Mouse (Mus musculus): Measurements from ENCODE around the gene Brd2. TPM values are rescaled to one million over a fixed set of nuclear protein-coding genes. Genes with fewer than 3 reads are reported as not detected.

Brd2 gene
- total RNA-seq, 1 experiment from 2014 or later, result 714 TPM

DNA sequence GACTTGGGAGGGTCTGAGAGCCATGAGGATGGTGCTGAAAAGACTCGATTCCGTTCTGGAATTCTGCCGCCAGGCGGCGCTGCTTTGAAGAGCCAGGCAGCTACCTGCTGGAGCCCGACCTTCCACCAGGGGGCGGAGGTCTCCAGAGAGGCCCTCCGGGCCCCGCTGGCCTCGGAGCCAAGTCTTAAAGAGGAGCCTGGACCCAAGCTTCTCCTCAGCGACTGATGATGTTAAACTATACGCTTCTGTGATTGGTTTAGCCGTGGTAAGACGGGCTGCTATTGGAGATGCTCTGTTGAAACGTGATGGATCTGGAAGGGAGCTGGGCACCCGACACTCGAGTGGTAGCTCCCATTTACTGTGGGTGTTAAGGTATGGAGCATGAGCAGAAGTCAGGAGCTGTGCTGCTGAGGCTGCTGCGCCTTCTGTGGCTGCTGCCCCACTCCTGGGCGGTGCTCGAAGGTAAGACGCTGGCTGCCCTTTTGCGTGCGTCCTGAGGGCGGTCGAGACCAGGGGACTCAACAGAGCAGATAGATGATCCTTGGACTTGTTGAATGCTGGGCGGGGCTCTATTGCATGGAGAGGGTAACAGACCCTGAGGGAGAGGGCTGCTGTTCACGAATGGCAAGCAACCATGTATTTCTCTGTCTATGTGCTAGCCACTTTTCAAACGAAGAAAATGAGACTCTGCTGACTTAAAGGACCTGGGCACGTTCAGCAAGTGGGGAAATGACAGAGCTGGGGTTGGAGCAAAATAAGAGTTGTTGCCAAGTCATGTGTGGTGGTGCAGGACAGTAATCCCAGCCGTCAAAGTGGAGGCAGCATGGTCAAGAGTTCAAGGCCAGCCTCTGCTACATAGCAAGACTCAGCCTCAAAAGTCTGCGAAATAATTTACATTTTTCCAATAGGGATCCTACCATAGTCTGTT lies 13.1 kb upstream of the Brd2 start:
- ATAC-seq (ENCODE audit: extremely low read depth, insufficient number of reproducible peaks, low FRiP score, poor library complexity, severe bottlenecking), result peak; percentile 95

DNA sequence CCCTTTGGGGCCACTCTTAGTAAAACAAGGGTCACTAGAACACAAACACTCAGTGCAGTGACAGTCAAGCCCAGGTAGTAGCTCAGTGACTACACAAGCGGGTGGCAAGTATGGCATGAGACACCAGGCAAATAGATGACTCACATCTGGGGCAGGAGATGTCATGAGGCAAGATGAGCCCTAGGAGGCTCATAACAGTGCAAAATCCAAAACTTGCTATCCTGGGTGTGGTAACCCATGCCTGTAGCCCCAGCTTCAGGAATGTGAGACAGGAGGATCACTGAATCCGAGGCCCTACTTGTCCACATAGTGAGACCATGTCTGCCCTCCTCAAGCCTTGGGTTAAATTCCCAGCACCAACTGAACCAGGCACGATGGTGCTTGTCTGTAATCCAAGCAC lies 12.0 kb upstream of the Brd2 start:
- ATAC-seq (ENCODE audit: extremely low read depth, insufficient number of reproducible peaks, low FRiP score, poor library complexity, severe bottlenecking), result no peak

- ATAC-seq (ENCODE audit: extremely low read depth, insufficient number of reproducible peaks, low FRiP score, poor library complexity, severe bottlenecking), result no peak
Observed at GRCm38 (mm10) chr17:34133289-34133688, 10.9 kb upstream of the Brd2 start.

DNA sequence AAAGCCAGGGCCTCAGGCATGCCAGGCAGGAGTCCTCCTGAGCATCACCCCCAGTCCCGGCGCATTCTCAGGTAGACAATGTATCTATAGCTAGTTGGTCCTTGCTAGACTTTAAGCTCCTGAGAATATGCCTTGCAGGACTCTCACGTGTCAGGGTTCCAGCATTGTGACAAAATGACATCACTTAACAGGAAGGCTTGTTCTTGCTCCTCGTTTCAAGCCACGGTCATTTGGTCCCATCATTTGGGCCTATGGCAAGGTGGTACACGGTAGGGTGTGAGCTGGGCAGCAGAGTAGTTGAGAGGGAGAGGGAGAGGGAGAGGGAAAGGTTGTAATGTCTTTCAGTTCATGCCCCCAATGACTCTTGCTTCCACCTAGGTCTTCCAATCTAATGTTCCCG lies 9.5 kb upstream of the Brd2 start:
- no peak for ATAC-seq (ENCODE audit: extremely low read depth, insufficient number of reproducible peaks, low FRiP score, poor library complexity, severe bottlenecking)

GRCm38 (mm10) chr17:34130073-34130947 lies 7.9 kb upstream of the Brd2 start:
- no peak for ATAC-seq (ENCODE audit: extremely low read depth, insufficient number of reproducible peaks, low FRiP score, poor library complexity, severe bottlenecking)

GRCm38 (mm10) chr17:34128944-34129791 lies 6.7 kb upstream of the Brd2 start:
- ATAC-seq (ENCODE audit: extremely low read depth, insufficient number of reproducible peaks, low FRiP score, poor library complexity, severe bottlenecking), result peak; percentile 24; the same call in 1 of the 2 replicates

DNA sequence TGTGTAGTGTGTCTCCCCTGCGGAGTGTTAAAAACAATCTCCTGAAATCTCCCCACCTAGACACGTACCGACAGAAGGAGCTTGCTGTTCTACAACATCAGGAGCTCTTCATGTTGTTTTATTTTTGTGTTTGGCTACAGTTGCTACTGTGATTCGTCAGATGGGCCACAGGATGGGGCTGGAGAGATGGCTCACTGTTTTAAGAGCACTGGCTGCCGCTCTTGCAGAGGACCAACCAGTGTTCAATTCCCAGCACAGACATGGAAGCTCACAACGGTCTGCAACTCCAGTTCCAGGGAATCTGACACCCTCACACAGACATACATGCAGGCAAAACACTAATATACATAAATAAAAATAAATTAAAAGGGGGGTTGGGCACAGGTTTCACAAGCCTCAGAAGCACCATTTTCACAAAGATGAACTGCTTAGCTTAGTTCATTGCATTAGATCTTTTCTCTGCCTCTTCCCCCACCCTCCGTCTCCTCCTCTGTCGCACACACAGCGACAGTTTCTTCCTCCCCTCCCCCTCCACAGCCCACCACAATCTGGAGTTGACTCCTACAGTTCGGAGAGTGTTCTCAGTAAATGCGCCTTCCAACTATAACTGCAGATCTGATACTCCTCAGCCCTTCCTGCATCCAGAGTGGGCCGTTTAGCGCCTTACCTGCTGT lies 6.0 kb upstream of the Brd2 start:
- no peak for ATAC-seq (ENCODE audit: extremely low read depth, insufficient number of reproducible peaks, low FRiP score, poor library complexity, severe bottlenecking)

GRCm38 (mm10) chr17:34127475-34127874 lies 5.0 kb upstream of the Brd2 start:
- peak; percentile 83 for ATAC-seq (ENCODE audit: extremely low read depth, insufficient number of reproducible peaks, low FRiP score, poor library complexity, severe bottlenecking)

- ATAC-seq (ENCODE audit: extremely low read depth, insufficient number of reproducible peaks, low FRiP score, poor library complexity, severe bottlenecking), result no peak
Observed at GRCm38 (mm10) chr17:34126826-34127420, 4.5 kb upstream of the Brd2 start.

DNA sequence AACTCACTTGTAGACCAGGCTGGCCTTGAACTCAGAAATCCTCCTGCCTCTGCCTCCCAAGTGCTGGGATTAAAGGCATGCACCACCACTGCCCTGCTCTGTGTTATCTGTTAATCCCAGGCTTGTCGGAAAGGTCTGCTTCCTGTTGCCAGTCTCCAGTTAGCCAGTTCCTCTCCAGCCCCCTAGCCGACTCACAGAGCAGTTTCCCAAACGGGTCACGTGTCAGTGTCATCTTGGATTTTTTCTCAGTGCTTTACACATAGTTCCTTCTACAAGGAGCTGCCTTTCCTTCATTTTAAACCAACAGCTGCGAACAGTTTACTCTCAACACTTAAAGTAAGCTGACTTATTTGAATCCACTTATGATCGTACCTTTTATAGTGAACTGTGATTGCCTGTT lies 2.2 kb upstream of the Brd2 start:
- ATAC-seq (ENCODE audit: extremely low read depth, insufficient number of reproducible peaks, low FRiP score, poor library complexity, severe bottlenecking), result no peak

GRCm38 (mm10) chr17:34123518-34123917 lies 1.1 kb upstream of the Brd2 start:
- ATAC-seq (ENCODE audit: extremely low read depth, insufficient number of reproducible peaks, low FRiP score, poor library complexity, severe bottlenecking), result no peak

DNA sequence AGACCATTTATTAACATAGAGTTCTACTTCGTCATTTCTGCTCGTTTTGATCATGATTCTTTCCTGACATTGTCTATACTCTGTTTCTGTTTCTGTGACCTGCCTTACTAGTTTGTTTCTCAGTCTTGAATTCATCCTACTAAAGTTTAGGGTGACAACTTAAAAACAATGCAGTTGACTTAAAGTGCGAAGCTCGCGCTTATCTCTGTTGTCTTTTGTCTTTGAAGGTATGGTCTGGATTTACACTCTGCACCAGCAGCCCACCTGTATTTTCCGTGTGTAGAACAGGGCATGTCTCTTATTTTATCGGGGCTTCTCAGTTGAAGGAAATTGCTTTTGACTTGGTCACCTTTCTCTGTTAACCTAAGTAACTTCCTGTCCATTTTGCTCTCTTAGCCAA lies 677 bp upstream of the Brd2 start:
- no peak for ATAC-seq (ENCODE audit: extremely low read depth, insufficient number of reproducible peaks, low FRiP score, poor library complexity, severe bottlenecking)

- no peak for ATAC-seq (ENCODE audit: extremely low read depth, insufficient number of reproducible peaks, low FRiP score, poor library complexity, severe bottlenecking)
Observed at GRCm38 (mm10) chr17:34121879-34122187, 601 bp downstream of the Brd2 start.

GRCm38 (mm10) chr17:34121172-34121878 lies 1.1 kb downstream of the Brd2 start:
- ATAC-seq (ENCODE audit: extremely low read depth, insufficient number of reproducible peaks, low FRiP score, poor library complexity, severe bottlenecking), result no peak

GRCm38 (mm10) chr17:34120814-34121171 lies 1.6 kb downstream of the Brd2 start:
- no peak for ATAC-seq (ENCODE audit: extremely low read depth, insufficient number of reproducible peaks, low FRiP score, poor library complexity, severe bottlenecking)

DNA sequence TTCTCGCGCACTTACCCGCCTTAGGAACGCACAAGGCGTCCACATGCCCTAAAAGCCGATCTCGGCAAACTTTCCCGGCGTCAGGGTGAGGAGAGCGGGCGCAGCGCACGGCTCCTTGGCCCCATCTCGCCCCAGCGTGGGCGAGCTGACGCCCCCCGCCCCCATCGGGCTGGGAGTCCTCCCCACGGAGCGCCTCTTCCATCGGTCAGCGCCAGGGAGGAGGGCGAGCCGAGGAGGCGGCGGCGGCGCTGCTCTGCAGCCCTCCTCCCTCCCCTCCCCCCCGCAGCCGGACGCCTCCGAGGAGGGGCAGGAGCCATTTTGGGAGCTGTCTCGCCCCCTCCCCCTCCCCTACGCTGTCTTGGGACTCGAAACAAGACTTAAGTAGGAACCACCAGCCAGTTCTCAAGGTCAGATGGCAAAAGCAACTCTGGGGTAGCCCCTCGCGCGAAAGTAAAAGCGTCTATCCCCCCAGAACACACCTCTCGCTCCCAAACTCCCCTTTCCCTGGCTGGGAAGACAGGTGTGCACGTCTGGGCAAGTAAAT lies 2.2 kb downstream of the Brd2 start:
- ATAC-seq (ENCODE audit: extremely low read depth, insufficient number of reproducible peaks, low FRiP score, poor library complexity, severe bottlenecking), result no peak
